Mouse (Mus musculus) mature B cell (primary cell): ENCODE measurements around the gene Galnt18.

Source experiments
- in situ Hi-C: fragments of 300-500 bp; cut with MboI; formaldehyde crosslinking; loops from 2 replicates; pipeline ENCODE4 v1.14.3; 2019

Galnt18 gene

GRCm38 (mm10) chr7:111713828-111714600 lies 65.8 kb downstream of the Galnt18 start:
- in situ Hi-C loops, result no loop called here

GRCm38 (mm10) chr7:111712797-111713196 lies 67.0 kb downstream of the Galnt18 start:
- in situ Hi-C loops, result no loop called here

- in situ Hi-C loops, result no loop called here
These were observed 68.5 kb downstream of the Galnt18 start for GRCm38 (mm10) chr7:111711045-111711808.

GRCm38 (mm10) chr7:111710311-111710710 lies 69.5 kb downstream of the Galnt18 start:
- in situ Hi-C loops, result no loop called here

- in situ Hi-C loops, result no loop called here
These were observed 71.2 kb downstream of the Galnt18 start for GRCm38 (mm10) chr7:111708563-111708962.

GRCm38 (mm10) chr7:111702961-111703360 lies 76.8 kb downstream of the Galnt18 start:
- in situ Hi-C loops, result no loop called here

GRCm38 (mm10) chr7:111701788-111702187 lies 78.0 kb downstream of the Galnt18 start:
- in situ Hi-C loops, result no loop called here

GRCm38 (mm10) chr7:111699446-111699845 lies 80.3 kb downstream of the Galnt18 start:
- in situ Hi-C loops, result no loop called here

- in situ Hi-C loops, result no loop called here
These were observed 83.6 kb downstream of the Galnt18 start for GRCm38 (mm10) chr7:111696226-111696625.

GRCm38 (mm10) chr7:111694312-111694711 lies 85.5 kb downstream of the Galnt18 start:
- in situ Hi-C loops, result no loop called here

GRCm38 (mm10) chr7:111692641-111693261 lies 87.0 kb downstream of the Galnt18 start:
- in situ Hi-C loops, result no loop called here

- in situ Hi-C loops, result no loop called here
These were observed 99.7 kb downstream of the Galnt18 start for GRCm38 (mm10) chr7:111680108-111680507.

GRCm38 (mm10) chr7:111676483-111676882 lies 103.3 kb downstream of the Galnt18 start:
- in situ Hi-C loops, result no loop called here

GRCm38 (mm10) chr7:111672467-111672866 lies 107.3 kb downstream of the Galnt18 start:
- in situ Hi-C loops, result no loop called here

GRCm38 (mm10) chr7:111663139-111664073 lies 116.4 kb downstream of the Galnt18 start:
- in situ Hi-C loops, result no loop called here

GRCm38 (mm10) chr7:111658579-111658978 lies 121.2 kb downstream of the Galnt18 start:
- in situ Hi-C loops, result no loop called here

- in situ Hi-C loops, result no loop called here
These were observed 124.8 kb downstream of the Galnt18 start for GRCm38 (mm10) chr7:111655002-111655401.

GRCm38 (mm10) chr7:111654526-111654925 lies 125.3 kb downstream of the Galnt18 start:
- in situ Hi-C loops, result no loop called here

- in situ Hi-C loops, result no loop called here
These were observed 135.4 kb downstream of the Galnt18 start for GRCm38 (mm10) chr7:111644362-111644761.

- in situ Hi-C loops, result no loop called here
These were observed 140.9 kb downstream of the Galnt18 start for GRCm38 (mm10) chr7:111638899-111639298.

- in situ Hi-C loops, result no loop called here
These were observed 141.3 kb downstream of the Galnt18 start for GRCm38 (mm10) chr7:111638465-111638864.
